Comparison of ENCODE assay signal across 26 mouse cellular contexts in genomic region chr9:10384455-10384854, GRCm38 (mm10).
"Had no signal": no experiment of that assay in that cellular context is flagged by ENCODE, and none has a peak within 500 bp of the region (broad histone marks: within the 10 kb centered on the region; RNA-seq: fewer than 3 reads in every experiment).

No protein-coding gene starts in this region.

- H3K4me1 ChIP-seq: embryonic facial prominence, embryonic 10.5 days; embryonic facial prominence, embryonic 12.5 days; embryonic facial prominence, embryonic 13.5 days; embryonic facial prominence, embryonic 15.5 days; forebrain, embryonic 10.5 days; forebrain, embryonic 12.5 days; forebrain, embryonic 13.5 days; forebrain, embryonic 15.5 days; heart, embryonic 10.5 days had no signal

- H3K36me3 ChIP-seq: embryonic facial prominence, embryonic 10.5 days; embryonic facial prominence, embryonic 12.5 days; embryonic facial prominence, embryonic 13.5 days; embryonic facial prominence, embryonic 15.5 days; forebrain, embryonic 10.5 days; forebrain, embryonic 12.5 days; forebrain, embryonic 15.5 days; heart, embryonic 10.5 days had no signal

- H3K27ac ChIP-seq: embryonic facial prominence, embryonic 10.5 days; embryonic facial prominence, embryonic 12.5 days; embryonic facial prominence, embryonic 13.5 days; embryonic facial prominence, embryonic 15.5 days; forebrain, embryonic 10.5 days; forebrain, embryonic 12.5 days; forebrain, embryonic 13.5 days; forebrain, embryonic 15.5 days; gastrocnemius, adult 2 months; heart, adult 2 months; heart, embryonic 10.5 days had no signal

- H3K4me3 ChIP-seq: embryonic facial prominence, embryonic 10.5 days; embryonic facial prominence, embryonic 12.5 days; embryonic facial prominence, embryonic 13.5 days; embryonic facial prominence, embryonic 15.5 days; erythroblast, embryonic 14.5 days; forebrain, embryonic 10.5 days; forebrain, embryonic 12.5 days; forebrain, embryonic 13.5 days; forebrain, embryonic 15.5 days; gastrocnemius, adult 2 months; heart, adult 2 months; heart, embryonic 10.5 days had no signal

- DNase-seq: cerebellum, adult 9-10 months; cerebellum, adult 9-11 months; cerebellum, postnatal 10 days; cerebellum, postnatal 14 days; cerebellum, postnatal 25 days; cerebellum, postnatal 36 days; embryo, embryonic 11 days; forebrain, postnatal 0 days; gastrocnemius, adult 2 months; gastrocnemius, postnatal 10 days; gastrocnemius, postnatal 14 days; gastrocnemius, postnatal 25 days; gastrocnemius, postnatal 36 days; heart, adult 11 months; heart, adult 18-20 months; heart, adult 2 months had no signal

- H3K9me3 ChIP-seq: embryonic facial prominence, embryonic 10.5 days; embryonic facial prominence, embryonic 12.5 days; embryonic facial prominence, embryonic 13.5 days; embryonic facial prominence, embryonic 15.5 days; forebrain, embryonic 10.5 days; forebrain, embryonic 12.5 days; forebrain, embryonic 13.5 days; forebrain, embryonic 15.5 days; heart, embryonic 10.5 days had no signal

- H3K27me3 ChIP-seq: embryonic facial prominence, embryonic 12.5 days; embryonic facial prominence, embryonic 13.5 days; embryonic facial prominence, embryonic 15.5 days; forebrain, embryonic 12.5 days; forebrain, embryonic 13.5 days; forebrain, embryonic 15.5 days had no signal

- H3K9ac ChIP-seq: embryonic facial prominence, embryonic 12.5 days; embryonic facial prominence, embryonic 13.5 days; embryonic facial prominence, embryonic 15.5 days; forebrain, embryonic 12.5 days; forebrain, embryonic 13.5 days; forebrain, embryonic 15.5 days; forebrain, postnatal 0 days had no signal
